Mouse (Mus musculus): ENCODE measurements at regions not wholly inside any gene's neighbourhood (a gene's known extent, or its start where the extent isn't known, plus 50 kb on each side); places are given as distances from the start of the nearest gene placed in this dataset.

DNA sequence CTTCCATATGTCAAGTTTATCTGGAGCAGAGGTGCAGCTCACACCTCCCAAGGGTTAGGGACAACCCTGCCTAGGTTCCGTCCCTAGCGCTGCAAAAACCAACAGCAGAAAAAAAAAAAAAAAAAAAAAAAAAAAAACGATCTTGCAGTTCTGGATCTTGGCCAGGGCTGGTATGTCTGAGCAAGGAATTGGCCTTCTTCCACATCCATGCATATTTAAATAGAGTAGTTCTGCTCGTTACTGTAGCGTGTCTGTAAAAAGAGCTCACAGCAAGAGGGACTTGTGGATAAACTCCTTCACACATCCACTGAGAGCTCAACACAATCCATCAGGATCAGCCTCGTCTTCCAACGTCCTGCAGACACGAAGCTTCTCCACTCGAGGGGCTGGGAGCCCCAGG is 639.4 kb upstream of the Adam5 start:
- DNase-seq (ENCODE audit: low spot score): no peak

DNA sequence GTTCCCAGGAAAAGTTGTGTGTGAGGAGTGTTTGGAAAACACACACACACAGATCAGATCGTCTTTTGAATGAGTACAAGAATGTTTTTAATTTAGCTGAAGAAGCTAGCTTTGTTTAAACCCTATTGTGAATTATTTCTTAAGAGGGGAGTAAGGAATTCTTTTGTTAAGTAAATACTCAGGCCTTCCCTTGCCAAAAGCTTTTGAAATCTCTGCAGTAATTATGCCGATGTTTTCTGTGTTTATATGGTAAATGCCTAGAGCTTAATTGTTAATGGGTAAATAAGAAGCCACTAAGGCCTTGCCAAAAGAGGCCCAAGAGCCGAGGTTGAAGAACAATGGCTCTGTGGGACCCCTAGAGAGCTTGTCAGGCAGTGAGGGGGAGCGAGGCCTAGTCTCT is 638.3 kb upstream of the Adam5 start:
- no peak for DNase-seq (ENCODE audit: low spot score)

DNA sequence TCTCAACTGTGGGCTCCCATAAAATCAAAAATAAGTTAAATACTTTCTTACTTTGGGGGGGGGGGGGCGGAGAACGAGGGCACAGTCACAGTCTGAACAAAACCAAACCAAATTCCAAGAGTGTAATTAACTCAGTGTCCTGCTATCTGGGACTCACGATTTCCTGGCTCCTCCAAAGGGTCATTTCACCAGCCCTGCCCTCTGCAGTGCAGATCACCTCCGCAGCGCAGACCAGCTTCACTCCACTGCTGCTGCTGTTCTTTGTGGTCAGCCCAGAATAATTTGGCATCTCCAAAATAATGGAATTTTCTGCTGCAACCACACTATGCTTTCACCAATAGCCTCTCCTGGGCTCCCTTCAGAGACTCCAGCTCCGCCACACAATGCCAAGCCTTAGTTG is 631.5 kb upstream of the Adam5 start:
- no peak for DNase-seq (ENCODE audit: low spot score)

DNA sequence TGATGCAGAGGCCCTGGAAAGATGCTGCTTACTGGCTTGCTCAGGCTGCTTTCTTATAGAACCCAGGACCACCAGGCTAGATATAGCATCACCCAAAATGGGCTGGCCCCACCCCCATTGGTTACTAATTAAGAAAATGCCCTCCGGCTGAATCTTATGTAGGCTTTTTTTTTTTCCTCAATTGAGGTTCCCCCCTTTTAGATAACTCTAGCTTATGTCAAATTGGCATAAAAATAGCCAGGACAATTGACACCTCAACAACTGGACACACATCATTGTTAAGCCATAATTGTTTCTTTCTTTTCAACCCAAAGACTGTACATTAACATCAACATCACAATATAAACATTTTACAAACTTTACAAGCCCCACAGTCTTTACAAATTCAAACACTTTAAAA is 630.8 kb upstream of the Adam5 start:
- no peak for DNase-seq (ENCODE audit: low spot score)

DNA sequence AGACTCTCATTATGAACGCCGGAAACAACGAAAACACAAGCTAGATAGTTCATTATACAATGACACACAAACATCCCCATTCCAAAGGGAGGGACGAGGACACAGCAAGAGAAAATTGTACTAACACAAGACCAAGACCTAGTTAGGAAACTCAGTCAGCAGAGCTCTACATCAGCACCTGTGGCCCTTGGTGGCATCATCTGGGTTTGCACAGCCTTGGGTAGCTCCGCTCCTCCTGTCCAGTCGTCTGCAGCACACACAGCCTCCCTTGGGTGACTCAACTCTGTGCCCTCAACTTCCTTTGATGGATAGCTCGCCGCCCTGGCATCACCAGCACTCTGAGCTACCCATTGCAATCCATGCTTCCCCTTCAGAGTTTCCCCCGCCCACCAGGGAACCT is 629.7 kb upstream of the Adam5 start:
- no peak for DNase-seq (ENCODE audit: low spot score)

DNA sequence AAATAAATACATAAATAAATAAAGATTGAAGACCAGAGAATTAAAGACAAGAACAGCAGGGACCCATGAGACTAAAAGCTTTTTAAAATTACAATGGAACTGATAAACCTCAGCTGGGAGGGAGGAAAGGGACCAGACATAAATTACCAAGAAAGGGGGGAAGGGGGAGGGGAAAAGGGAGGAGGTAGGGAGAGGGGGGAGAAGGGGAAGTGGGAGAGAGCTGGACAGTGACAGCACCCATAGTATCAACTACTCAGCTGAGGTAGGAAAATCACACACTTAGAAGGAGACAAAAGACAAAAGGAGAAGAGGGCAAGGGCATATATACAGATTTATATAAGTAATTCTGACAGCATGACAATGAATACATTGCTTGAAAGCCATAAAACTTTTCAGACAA is 626.4 kb upstream of the Adam5 start:
- DNase-seq (ENCODE audit: low spot score): no peak

DNA sequence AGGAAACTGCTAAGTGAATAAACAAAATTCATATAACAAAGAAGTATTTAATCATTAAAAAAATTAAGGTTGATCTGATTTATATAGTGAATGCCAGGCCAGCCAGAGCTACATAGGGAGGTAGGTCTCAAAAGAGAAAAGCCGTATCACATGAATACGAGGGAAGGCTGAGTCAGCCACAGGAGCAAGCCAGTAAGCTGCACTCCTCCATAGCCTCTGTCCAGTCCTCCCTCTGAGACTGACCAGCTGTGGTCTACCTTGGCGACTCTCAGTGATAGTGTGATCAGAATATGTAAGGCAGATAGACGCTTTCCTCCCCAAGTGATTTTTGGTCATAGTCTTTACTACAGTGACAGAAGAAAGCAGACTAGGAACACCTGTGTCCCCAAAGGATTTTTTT is 625.4 kb upstream of the Adam5 start:
- DNase-seq (ENCODE audit: low spot score): no peak

DNA sequence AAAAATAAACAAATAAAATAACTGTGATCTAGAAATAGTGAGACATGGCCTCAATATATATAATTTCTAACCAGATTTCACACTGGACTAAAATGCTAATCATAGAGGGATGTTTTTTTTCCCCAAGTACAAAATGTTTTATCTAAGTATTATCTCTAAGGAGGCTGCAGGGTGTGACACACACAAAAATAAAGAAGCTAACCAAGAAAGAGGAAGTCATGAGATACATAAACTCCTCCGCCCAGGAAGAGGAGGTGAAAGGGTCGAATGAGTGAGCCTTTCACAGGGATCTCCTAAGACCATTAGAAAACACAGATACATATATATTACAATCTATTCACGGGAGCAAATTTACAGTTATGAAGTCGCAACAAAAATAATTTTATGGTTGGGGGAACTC is 623.7 kb upstream of the Adam5 start:
- DNase-seq (ENCODE audit: low spot score): no peak

DNA sequence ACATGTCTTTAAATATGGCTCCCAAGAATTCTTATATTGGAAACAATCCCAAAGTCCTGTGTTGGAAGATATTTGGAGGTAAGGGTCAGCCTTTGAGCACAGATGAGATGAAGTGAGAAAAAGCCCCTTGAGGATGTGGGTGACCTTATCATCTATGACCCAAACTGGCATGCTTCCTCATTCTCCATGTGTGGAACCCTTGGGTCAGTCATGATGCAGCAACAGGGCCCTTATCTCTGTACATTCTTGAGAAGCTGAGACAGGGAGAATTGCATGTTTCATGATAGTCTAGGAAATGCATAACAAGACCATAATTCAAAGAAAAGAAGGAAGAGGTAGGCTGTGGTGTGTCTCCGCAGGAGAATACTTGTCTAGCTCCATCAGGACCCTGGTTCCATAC is 621.8 kb upstream of the Adam5 start:
- DNase-seq (ENCODE audit: low spot score): no peak

DNA sequence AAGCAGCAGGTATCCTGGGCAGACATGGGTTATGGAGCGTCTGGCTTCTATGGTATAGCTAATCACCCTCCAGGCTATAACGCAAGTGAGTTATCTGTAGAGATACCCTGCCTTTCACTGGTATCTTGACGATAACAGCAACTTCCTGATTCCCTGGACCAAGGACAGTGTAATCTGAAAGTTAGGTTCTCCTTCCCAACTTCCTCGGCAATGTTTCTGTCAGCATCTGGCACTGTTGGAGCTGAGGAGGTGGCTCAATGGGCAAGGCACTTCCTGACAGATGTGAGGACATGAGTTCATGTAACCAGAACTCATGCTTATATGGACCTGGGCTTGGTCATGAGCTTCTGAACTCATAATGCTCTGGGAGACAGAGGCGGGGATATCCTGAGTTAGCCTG is 620.9 kb upstream of the Adam5 start:
- no peak for DNase-seq (ENCODE audit: low spot score)

DNA sequence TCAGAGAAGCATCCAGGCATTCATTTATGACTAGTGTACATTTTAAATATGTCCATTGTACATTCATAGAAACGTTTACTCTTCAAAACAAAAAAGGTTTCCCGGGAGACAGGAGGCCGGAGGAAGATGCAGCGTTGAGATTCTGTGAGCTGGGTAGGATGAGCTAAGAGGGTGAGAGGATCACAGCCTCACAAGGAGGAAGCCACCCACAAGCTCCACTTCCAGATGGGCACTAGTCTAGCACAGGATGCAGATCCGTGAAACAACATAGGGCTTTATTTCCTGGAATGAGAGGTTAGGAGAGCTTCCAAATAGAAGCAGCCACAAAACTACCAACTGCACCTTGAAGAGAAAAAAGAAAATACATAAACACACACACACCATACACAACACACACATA is 619.4 kb upstream of the Adam5 start:
- DNase-seq (ENCODE audit: low spot score): no peak

DNA sequence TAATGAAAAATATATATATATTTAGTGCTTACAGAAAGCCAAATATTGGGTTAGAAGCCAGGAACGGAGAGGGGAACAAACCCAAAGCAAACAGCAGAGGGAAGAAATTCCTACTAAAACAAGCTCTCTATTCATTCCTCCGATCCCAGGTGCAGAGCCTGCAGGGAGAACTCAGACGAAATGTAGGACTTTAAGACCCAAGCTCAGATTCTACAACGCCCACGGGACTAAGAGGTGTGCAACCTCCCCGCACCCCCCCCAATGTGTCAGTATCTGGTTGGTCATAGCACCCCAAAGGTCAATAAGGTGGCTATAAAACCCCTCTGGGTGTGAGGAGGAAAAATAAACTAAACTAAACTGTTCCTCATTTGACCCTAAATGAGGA is 616.9 kb upstream of the Adam5 start:
- DNase-seq (ENCODE audit: low spot score): no peak

DNA sequence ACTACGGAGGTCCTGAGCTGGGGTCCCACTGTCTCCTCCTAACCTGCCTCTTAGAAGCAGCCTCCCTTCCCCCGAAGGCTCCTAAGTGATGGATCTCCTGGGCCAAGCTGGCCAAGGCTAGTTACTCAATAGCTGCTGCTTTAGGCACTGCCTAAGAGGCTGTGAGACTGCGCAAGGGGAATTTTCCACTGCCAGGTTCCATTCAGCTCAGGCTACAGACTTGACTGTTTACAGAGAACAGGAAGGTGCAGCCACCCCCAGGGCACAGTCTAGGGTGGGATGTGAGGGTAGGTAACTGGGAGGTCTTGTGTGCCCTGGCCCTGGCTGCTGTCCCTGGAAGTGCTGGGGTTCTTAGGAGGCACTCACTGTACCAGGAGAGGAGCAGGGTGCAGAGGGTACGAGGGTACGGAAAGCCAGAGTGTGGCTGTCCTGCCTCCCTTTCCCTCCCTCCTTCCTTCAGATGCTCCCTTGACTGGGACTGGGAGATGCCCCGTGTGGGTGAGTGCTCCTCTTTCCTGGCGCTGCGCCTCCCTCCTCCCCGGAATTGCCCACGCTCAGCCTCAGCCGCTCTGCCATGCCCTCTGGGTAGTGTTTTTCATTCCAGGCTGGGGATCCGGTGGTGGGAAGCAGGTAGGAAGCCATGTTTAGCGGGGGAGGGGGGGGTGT is 616.4 kb upstream of the Adam5 start:
- peak; percentile 24 for DNase-seq (ENCODE audit: low spot score)

DNA sequence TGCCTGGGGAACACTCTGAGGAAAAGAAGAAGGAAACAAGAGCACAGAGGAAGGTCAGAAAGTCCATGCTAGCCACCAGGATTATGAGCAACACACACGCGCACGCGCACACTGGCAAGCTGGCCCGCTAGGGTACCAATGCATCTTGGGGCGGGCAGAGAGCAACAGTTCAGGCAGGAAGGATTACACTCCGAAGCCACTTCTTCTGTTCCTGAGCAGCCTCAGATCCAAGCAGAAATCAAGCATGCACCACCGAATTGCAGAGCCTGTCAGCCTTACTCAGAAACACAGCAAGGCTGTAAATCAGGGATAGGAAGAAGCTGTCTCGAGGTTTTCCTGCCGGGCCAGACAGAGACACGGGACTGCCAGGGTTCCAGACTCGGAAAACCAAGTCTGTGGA is 615.8 kb upstream of the Adam5 start:
- no peak for DNase-seq (ENCODE audit: low spot score)

DNA sequence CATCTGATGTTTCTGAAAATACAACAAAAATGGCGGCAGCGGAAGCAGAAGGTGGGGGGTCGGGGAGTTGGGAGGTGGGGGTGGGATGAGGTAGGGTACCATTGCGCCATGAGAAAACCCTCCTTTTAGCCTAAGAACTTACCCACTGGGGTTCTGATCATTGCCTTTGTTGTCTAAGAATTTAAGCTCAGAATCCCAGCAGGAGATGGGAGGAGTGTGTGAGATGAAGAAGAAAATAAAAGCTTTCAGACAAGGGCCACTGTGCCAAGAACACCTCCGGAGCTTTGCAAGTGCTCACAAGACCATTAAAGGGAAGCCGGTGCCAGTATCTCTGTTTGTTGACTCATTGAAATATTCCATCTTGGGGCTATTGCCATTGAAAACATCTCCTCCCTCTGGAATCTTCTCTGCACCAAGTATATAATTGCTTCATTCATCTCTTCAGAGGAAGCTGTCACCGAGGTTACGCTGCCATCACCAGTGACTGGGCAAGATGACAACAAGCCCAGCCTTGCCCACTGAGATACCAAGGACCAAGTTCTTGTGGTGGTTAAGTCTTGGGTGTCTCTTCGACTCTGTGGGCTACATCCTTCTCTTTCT is 614.0 kb upstream of the Adam5 start:
- no peak for DNase-seq (ENCODE audit: low spot score)

DNA sequence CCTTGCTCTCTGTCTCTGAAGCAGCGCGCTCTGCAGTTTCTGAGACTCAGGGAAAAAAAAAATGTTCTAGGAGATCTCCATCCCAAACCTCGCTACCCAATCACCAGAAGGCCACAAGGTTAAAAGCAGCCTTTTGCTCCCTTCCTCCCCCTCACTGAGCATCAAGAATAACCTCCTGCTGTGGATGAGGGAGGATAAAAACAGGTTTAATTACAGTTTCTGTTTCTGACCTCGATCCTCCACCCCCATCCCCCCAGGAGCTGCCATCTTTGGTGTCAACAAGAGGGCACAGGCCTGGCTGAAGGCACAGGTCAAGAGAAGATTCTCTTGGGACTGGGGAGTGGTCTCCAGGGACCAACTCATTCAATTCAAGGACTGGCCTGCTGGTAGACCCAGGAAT is 613.0 kb upstream of the Adam5 start:
- no peak for DNase-seq (ENCODE audit: low spot score)

DNA sequence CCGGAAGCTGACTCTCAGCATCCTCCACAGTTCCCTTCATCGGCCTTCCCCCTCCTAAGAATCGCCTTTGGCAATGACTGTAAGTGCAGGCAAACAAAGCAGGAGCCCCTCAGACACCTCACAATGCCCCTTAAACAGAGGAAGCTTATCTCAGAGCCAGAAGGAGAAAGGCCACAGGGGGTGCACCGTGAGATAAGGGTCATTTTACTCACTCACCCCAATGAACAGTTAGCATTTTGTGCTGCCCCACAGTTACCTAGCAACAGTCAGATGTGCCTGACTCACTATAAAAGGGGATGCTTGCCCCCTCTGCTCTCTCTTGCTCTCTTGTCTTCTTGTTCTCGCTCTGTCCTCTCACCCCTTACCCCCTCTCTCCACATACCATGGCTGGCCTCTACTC is 606.4 kb upstream of the Adam5 start:
- no peak for DNase-seq (ENCODE audit: low spot score)

DNA sequence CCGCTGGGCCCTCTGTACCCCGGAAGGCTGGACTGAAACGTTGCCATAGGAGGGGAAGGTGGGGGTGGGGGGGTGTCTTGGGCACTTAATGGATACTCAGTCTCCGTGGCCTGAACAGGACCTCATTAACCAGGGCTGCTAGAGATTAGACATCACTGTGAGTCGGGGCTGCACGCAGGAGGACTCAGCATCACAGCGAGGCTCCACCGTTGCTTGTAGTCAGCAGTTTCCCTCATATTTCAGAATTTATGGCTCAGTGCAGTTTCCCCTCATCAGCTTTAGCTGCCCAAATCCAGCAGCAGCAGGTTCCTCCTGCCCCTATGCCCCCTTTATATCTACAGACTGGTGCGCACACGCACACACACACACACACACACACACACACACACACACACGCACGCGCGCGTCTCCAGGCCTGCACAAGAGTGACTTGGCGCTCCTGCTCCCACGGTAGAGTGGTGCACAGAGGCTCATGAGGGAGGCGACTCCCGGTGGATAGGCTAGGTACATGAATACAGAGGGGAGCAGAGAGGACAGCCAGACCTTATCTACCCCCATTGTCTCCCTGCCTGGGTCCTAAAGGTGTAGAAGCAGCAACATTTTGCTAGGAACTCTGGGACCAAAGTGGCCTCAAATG is 605.8 kb upstream of the Adam5 start:
- no peak for DNase-seq (ENCODE audit: low spot score)

DNA sequence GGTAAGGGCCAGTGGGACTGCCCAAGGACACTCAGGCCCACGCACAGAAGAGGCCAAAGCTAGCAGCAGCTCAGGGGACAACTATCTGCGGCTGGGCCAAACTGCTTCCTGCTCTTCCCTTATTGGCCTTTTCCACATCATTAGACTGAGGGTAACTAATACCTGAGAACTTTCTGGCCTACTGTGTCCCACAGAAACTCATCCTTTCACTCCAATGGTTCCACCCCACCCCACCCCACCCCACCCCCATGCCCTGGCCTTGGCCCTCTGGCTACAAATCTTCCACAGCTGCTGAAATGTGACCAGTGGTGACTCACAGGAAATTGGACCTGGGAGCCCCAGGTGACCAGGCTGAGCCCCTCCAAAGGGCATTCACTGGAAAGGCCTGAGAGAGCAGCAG is 604.6 kb upstream of the Adam5 start:
- no peak for DNase-seq (ENCODE audit: low spot score)

DNA sequence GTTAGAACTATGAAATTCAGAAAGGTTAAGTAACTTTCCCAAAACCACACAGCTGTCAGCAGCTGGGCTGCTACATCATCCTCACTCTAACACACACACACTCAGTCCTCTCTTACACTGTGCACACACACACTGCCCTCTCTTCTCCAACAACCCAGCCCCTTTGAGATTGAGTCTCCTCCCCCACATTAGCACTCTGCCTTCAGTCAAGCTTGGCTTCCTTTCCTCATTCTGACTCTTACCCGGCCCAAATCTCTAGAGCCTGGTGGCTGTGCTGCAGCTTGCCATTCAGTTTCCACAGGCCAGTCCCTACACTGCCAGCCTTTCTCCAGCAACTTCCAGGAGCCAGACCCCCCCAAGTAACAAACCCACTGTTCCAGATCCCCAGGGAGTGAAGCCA is 602.0 kb upstream of the Adam5 start:
- no peak for DNase-seq (ENCODE audit: low spot score)

DNA sequence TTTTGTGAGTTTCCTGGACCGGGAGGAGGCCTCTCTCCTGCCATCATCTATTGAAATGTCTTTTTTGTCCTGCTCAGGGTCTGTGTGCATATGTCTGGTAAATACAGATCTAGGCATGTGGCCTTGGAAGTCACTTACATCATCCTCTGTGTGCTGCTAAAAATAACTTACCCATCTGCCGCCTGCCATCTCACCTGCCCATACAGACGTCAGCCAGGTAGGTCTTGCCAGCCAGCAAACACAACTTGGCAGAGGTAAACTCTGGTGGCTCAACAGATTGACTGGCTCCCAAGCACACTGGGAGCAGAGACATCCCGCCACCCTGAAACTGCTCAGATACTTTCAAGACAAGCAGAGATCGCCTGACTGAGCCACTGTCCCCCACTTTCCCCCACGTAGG is 597.3 kb upstream of the Adam5 start:
- DNase-seq (ENCODE audit: low spot score): no peak

DNA sequence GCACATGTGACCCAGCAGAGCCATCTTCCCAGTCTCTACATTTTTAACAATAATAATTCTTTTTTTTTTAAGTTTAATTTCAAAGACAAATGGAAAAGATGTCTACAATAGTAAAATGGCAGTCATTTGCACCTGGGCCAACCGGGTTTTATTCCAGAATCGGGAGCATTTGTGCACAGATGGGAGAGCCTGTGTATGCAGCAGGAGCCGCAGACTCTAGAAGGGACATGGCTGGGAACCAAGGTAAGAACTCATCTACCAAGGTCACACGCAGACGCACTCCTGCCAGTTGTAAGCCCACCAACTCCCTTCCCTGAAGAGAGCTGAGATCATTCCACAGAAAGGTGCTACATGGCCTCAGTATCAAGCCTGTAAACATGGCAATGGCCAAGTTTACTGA is 586.4 kb upstream of the Adam5 start:
- DNase-seq (ENCODE audit: low spot score): no peak

DNA sequence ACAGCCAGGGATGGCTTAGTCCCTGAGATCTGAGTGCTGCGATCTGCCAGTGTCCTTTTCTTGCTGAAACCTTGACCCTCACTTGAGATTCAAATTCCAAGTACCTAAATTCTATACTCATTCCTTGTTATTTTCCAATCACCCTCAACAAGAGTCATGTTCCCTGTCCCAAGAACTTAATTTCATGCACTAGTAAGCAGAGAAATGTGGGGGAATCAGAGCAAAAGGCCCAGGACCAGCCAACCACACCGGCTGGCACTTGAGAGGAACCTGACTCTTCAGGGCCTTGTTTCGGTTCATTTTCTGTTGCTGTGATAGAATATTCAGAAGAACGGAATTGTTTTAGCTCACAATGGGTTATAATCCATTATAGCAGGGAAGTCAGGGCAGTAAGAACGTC is 583.7 kb upstream of the Adam5 start:
- no peak for DNase-seq (ENCODE audit: low spot score)

DNA sequence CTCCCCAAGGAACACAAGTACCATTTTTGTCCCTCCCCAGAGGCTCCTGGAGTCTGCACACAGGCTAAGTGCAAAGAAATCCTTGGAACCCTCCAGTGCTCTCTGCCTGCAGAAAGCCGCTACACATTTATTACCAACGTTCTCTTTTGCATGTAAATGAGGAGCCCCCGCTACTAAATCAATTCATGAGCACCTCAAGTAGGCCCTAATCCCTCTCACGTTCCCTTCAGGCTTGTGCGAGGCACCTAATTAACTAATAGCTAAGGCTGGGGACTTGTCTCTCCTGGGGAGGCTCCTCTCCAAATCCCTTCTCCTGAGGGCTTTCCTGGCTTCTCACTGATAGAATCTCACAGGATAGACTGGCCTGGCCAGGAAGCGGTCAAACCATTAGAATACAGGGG is 568.6 kb upstream of the Adam5 start:
- DNase-seq (ENCODE audit: low spot score): no peak
